Mouse (Mus musculus) stomach, postnatal 0 days (tissue): ENCODE results near the gene Lrrfip2. TPM values are rescaled to one million over a fixed set of nuclear protein-coding genes. Genes with fewer than 3 reads are reported as not detected.
A peak's percentile ranks its signal among the peaks of the same experiment; 100 is the strongest.

ENCODE experiments used
- ATAC-seq: fragments of 200-750 bp; cut with Nextera tagmentation; 2 replicates; pipeline ENCODE4 v1.8.0; 2017; ENCODE audit not compliant: low FRiP score, low TSS enrichment
- DNase-seq: peaks from one replicate; pipeline ENCODE4 v3.0.0-alpha.2; 2016; ENCODE audit warnings: low spot score
- H3K27ac ChIP-seq: fragments of 300-500 bp; sonication (generic); replicated peaks from 2 replicates; pipeline ENCODE4 v1.5.1; 2014; ENCODE audit warnings: mild to moderate bottlenecking, control low read depth
- H3K27me3 ChIP-seq: fragments of 300-500 bp; sonication (generic); 2 replicates; pipeline ENCODE4 v1.6.1; 2014; ENCODE audit warnings: low read length; ENCODE audit not compliant: control insufficient read depth, insufficient read depth
- H3K36me3 ChIP-seq: fragments of 300-500 bp; sonication (generic); 2 replicates; pipeline ENCODE4 v1.6.1; 2014; ENCODE audit warnings: low read length, mixed read lengths; ENCODE audit not compliant: control insufficient read depth, insufficient read depth
- H3K4me1 ChIP-seq: fragments of 300-500 bp; sonication (generic); replicated peaks from 2 replicates; pipeline ENCODE4 v1.6.1; 2014; ENCODE audit warnings: antibody characterized with exemption; ENCODE audit not compliant: control insufficient read depth, insufficient read depth
- H3K4me2 ChIP-seq: fragments of 300-500 bp; sonication (generic); replicated peaks from 2 replicates; pipeline ENCODE4 v1.6.1; 2014; ENCODE audit warnings: low read depth, mild to moderate bottlenecking, control low read depth, moderate library complexity
- H3K4me3 ChIP-seq: fragments of 300-500 bp; sonication (generic); 2 replicates; pipeline ENCODE4 v1.5.1; 2014; ENCODE audit warnings: low read depth, low read length, control low read depth
- H3K9ac ChIP-seq: fragments of 300-500 bp; sonication (generic); 2 replicates; pipeline ENCODE4 v1.6.1; 2014; ENCODE audit warnings: mild to moderate bottlenecking, low read length, control low read depth, mixed read lengths
- H3K9me3 ChIP-seq: fragments of 300-500 bp; sonication (generic); 2 replicates; pipeline ENCODE4 v1.6.1; 2016; ENCODE audit warnings: low read length; ENCODE audit not compliant: control insufficient read depth
- CTCF ChIP-seq: IDR thresholded peaks from 2 replicates; pipeline ENCODE4 v1.5.1; 2016; ENCODE audit warnings: antibody characterized with exemption, low read depth, mild to moderate bottlenecking, moderate library complexity
- EP300 ChIP-seq: optimal IDR thresholded peaks from 2 replicates; pipeline ENCODE3; 2016; ENCODE audit warnings: antibody characterized with exemption
- WGBS: fragments of 180-500 bp; shearing (Covaris S2); extraction: QIAGEN DNeasy Blood & Tissue Kit; methylation state at CpG from one replicate; pipeline ENCODE4 v1.1.7; 2014; 5-methylcytosine and 5-hydroxymethylcytosine counted together
- polyA plus RNA-seq: library from polyadenylated mRNA; unstranded; fragments of >200 nt; fragmentation: Nextera tagmentation; extraction: Ambion mirVana; gene quantifications from 2 replicates; pipeline ENCODE4 v1.2.1, GENCODE M21; 2015

Gene Lrrfip2
- polyA plus RNA-seq, 1 experiment from 2014 or later = 34.1 TPM

DNA sequence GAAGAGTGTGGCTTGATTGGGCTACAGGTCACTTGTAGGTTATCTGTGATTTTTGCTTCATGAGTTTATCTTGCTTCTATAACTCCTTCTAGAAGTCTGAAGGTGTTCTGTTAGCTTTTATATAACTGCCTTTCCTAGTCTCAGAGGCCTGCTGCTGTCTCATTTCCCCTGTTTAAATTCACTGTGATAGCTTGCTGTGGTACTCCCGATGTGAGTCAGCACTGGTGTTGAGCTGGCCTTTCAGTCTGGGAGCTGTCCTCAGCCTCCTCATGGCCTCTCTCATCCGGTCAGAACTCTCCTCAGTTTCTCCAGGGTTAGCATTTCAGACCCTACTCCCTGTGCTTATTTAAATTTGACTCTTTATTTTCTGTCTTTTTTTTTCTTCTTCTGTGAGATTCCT lies 12.7 kb downstream of the Lrrfip2 start:
- Histone ChIP-seq H3K27ac (no peak overlapping the region), H3K4me1 (no peaks in the 10 kb centered on the region), H3K4me3 (no peak overlapping the region), H3K36me3 (no peaks in the 10 kb centered on the region), H3K9ac (no peak overlapping the region), H3K27me3 (no peaks in the 10 kb centered on the region), H3K9me3 (no peaks in the 10 kb centered on the region), H3K4me2 (no peak overlapping the region)
- WGBS = 69% methylated on average over 2 of the region's 2 CpGs
- no peak for DNase-seq
- no peak for TF ChIP-seq CTCF
- TF ChIP-seq EP300 = no peak
- ATAC-seq = no peak

DNA sequence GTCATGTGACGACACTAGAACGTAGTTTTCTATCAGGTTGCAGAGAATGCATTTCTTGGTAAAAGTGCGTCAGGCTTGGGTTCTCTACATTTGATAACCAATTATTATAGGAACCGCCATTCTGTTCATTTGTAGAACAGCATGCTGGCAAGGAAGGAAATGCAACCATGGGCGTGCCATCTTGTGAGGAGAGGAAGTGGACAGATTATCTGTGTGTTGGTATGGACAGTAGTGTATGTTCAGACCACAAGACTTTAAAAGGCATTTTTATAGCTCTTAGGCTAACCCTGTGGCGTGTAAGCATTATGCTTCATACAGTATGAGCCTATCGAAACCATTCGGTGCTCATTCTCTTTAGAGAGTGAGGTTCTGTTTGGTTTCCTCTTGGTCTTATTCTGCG lies 20.8 kb downstream of the Lrrfip2 start:
- no peak overlapping the region for H3K4me3 ChIP-seq
- H3K27me3 ChIP-seq = no peaks in the 10 kb centered on the region
- DNase-seq (no peak), ATAC-seq (no peak)
- H3K9ac ChIP-seq = no peak overlapping the region
- H3K4me1 ChIP-seq = no peaks in the 10 kb centered on the region
- whole genome bisulfite sequencing = 93% methylated on average over 9 of the region's 9 CpGs
- TF ChIP-seq EP300 (no peak), CTCF (no peak)
- no peak overlapping the region for H3K27ac ChIP-seq
- no peak overlapping the region for H3K4me2 ChIP-seq
- H3K36me3 ChIP-seq = no peaks in the 10 kb centered on the region
- no peaks in the 10 kb centered on the region for H3K9me3 ChIP-seq

DNA sequence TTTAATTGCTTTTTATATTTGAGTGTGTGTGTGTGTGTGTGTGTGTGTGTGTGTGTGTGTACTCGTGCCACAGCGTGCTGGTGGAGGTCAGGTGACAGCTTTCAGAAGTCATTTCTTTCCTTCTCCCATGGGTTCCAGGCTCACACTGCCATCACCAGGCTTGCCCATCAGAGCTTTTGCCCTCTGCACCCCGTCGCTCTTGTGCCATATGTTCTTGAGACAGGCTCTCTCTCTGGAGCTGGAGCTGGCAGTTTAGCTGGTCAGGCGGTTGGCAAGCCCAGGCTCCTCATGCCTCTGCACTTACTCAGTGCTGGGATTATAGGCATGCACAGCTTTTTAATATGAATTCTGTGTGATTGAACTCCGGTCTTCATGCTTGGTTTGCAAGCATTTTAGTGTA lies 25.3 kb downstream of the Lrrfip2 start:
- H3K4me1 ChIP-seq = no peaks in the 10 kb centered on the region
- ATAC-seq = no peak
- no peak for DNase-seq
- no peak overlapping the region for H3K9ac ChIP-seq
- no peaks in the 10 kb centered on the region for H3K9me3 ChIP-seq
- 85% methylated on average over 6 of the region's 6 CpGs for WGBS
- H3K36me3 ChIP-seq = no peaks in the 10 kb centered on the region
- H3K27me3 ChIP-seq = no peaks in the 10 kb centered on the region
- H3K4me2 ChIP-seq = no peak overlapping the region
- H3K4me3 ChIP-seq = no peak overlapping the region
- no peak for TF ChIP-seq EP300
- no peak for TF ChIP-seq CTCF
- H3K27ac ChIP-seq = no peak overlapping the region

DNA sequence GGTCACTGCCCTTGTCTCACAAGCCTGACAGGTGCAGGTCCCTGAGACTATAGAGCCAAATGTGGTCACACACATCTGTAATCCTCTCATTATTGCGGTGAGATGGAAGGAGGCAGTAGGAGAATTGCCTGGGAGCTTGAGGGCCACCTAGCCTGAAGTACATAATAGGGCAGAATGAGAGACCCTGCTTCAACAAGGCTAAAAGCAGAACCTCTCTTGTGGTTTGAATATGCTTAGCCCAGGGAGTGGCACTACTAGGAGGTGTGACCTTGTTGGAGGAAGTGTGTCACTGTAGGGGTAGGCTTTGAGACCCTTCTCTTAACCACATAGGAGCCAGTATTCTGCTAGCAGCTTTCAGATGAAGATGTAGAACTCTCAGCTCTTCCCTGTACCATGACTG lies 26.0 kb downstream of the Lrrfip2 start:
- H3K4me1 ChIP-seq = 0 out of 2 replicates have a peak, but pooled peaks cover 2% of the 10 kb centered on the region
- DNase-seq (no peak), ATAC-seq (no peak)
- no peak for TF ChIP-seq EP300
- no peak for TF ChIP-seq CTCF
- no peak overlapping the region for H3K4me2 ChIP-seq
- H3K27me3 ChIP-seq = no peaks in the 10 kb centered on the region
- WGBS = 88% methylated on average over 1 of the region's 1 CpGs
- no peak overlapping the region for H3K9ac ChIP-seq
- no peak overlapping the region for H3K27ac ChIP-seq
- no peaks in the 10 kb centered on the region for H3K9me3 ChIP-seq
- H3K4me3 ChIP-seq = no peak overlapping the region
- H3K36me3 ChIP-seq = no peaks in the 10 kb centered on the region

DNA sequence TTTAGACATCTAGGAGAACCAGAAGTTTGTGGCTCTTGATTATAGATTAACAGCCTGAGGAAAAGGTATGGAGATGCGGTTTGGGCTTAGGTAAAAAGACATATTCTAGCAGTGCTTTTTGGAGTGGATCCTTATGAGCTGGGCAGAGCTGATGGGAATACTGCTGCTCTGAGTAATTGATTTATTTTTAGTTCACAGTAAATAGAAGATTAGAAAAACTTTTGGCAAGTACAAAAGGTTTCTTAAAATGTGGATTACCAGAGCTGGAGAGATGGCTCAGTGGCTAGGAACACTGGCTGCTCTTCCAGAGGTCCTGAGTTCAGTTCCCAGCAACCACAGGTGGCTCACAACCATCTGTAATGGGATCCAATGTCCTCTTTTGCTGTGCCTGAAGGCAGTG lies 27.3 kb downstream of the Lrrfip2 start:
- TF ChIP-seq CTCF (no peak), EP300 (no peak)
- Histone ChIP-seq H3K9ac (no peak overlapping the region), H3K27me3 (no peaks in the 10 kb centered on the region), H3K36me3 (no peaks in the 10 kb centered on the region), H3K4me3 (no peak overlapping the region), H3K9me3 (no peaks in the 10 kb centered on the region), H3K4me1 (0 out of 2 replicates have a peak, but pooled peaks cover 4% of the 10 kb centered on the region), H3K4me2 (no peak overlapping the region), H3K27ac (no peak overlapping the region)
- ATAC-seq (no peak), DNase-seq (no peak)
- 87% methylated on average over 1 of the region's 1 CpGs for WGBS

DNA sequence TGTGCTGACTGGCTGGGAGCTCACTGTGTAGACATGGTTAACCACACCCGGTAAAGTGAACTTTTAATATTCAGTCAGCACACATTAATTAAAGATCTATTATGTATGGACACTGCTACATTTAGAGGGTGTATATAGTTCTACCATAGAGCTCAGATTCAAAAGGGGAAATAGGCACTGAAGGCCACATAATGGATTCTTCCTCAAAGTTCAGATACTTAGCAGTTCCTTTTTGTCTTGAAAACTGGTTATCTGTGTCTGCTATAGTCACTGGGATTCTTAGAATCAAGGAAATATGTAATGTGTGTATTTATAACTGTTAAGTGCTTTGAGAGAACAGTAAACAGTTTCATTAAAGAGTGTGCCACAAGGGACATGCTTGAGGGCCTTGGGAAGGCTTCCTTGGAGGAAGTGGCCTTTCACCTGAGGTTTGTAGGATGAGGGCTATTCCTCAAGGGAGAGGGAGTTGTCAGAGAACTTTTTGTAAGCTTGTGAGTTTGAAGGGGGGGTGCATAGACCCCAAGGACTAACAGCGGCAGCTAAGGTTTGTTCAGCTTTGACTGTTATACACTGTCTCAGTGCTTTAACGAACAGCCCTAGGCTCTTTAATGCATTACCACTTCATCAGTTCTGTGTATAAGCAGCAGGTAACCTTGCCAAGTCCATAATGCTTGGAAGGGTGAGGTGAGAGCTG lies 28.3 kb downstream of the Lrrfip2 start:
- Histone ChIP-seq H3K4me1 (0 out of 2 replicates have a peak, but pooled peaks cover 4% of the 10 kb centered on the region), H3K4me3 (no peak overlapping the region), H3K36me3 (no peaks in the 10 kb centered on the region), H3K9ac (no peak overlapping the region), H3K4me2 (no peak overlapping the region), H3K9me3 (no peaks in the 10 kb centered on the region), H3K27me3 (no peaks in the 10 kb centered on the region), H3K27ac (no peak overlapping the region)
- ATAC-seq (0 out of 2 replicates have a peak, but pooled peaks have one; percentile 19), DNase-seq (no peak)
- WGBS = 82% methylated on average over 3 of the region's 3 CpGs
- no peak for TF ChIP-seq EP300
- TF ChIP-seq CTCF = no peak
